Mouse (Mus musculus): ENCODE results near the gene Ramp1. TPM values are rescaled to one million over a fixed set of nuclear protein-coding genes. Genes with fewer than 3 reads are reported as not detected.
A peak's percentile ranks its signal among the peaks of the same experiment; 100 is the strongest.

Gene Ramp1
- polyA plus RNA-seq, 1 experiment from 2014 or later, result 20.2 TPM

- peaks cover 22% of the 10 kb centered on the region for H3K4me1 ChIP-seq (replicated peaks)
- H3K27me3 ChIP-seq (replicated peaks), result no peaks in the 10 kb centered on the region
- H3K9me3 ChIP-seq (replicated peaks), result no peaks in the 10 kb centered on the region
- H3K27ac ChIP-seq (ENCODE audit: poor library complexity, severe bottlenecking), result no peak overlapping the region
- no peak overlapping the region for H3K4me2 ChIP-seq
- no peak overlapping the region for H3K4me3 ChIP-seq
- no peak overlapping the region for H3K9ac ChIP-seq
- WGBS, result 88% methylated on average over 10 of the region's 10 CpGs
- H3K36me3 ChIP-seq, result no peaks in the 10 kb centered on the region; the same call in 1 of the 2 replicates
- ATAC-seq (ENCODE audit: insufficient number of reproducible peaks, low FRiP score), result no peak
Measured at GRCm38 (mm10) chr1:91199793-91200192, 20.2 kb downstream of the Ramp1 start.

GRCm38 (mm10) chr1:91201122-91201521 lies 21.5 kb downstream of the Ramp1 start:
- Histone ChIP-seq H3K27me3 (replicated peaks) (no peaks in the 10 kb centered on the region), H3K4me3 (no peak overlapping the region), H3K9ac (no peak overlapping the region), H3K36me3 (no peaks in the 10 kb centered on the region; the same call in 1 of the 2 replicates), H3K4me2 (no peak overlapping the region), H3K4me1 (replicated peaks) (peaks cover 22% of the 10 kb centered on the region), H3K27ac (ENCODE audit: poor library complexity, severe bottlenecking) (no peak overlapping the region), H3K9me3 (replicated peaks) (no peaks in the 10 kb centered on the region)
- 42% methylated on average over 3 of the region's 3 CpGs for WGBS
- no peak for ATAC-seq (ENCODE audit: insufficient number of reproducible peaks, low FRiP score)

GRCm38 (mm10) chr1:91204221-91204765 lies 24.7 kb downstream of the Ramp1 start:
- Histone ChIP-seq H3K36me3 (no peaks in the 10 kb centered on the region; the same call in 1 of the 2 replicates), H3K4me1 (replicated peaks) (peaks cover 26% of the 10 kb centered on the region), H3K4me3 (no peak overlapping the region), H3K4me2 (no peak overlapping the region), H3K27ac (ENCODE audit: poor library complexity, severe bottlenecking) (no peak overlapping the region), H3K9ac (no peak overlapping the region), H3K27me3 (replicated peaks) (no peaks in the 10 kb centered on the region), H3K9me3 (replicated peaks) (no peaks in the 10 kb centered on the region)
- no peak for ATAC-seq (ENCODE audit: insufficient number of reproducible peaks, low FRiP score)
- WGBS, result 79% methylated on average over 5 of the region's 5 CpGs

GRCm38 (mm10) chr1:91205651-91206050 lies 26.0 kb downstream of the Ramp1 start:
- WGBS, result 82% methylated on average over 6 of the region's 6 CpGs
- no peak overlapping the region for H3K27ac ChIP-seq (ENCODE audit: poor library complexity, severe bottlenecking)
- no peak for ATAC-seq (ENCODE audit: insufficient number of reproducible peaks, low FRiP score)
- H3K4me2 ChIP-seq, result no peak overlapping the region
- H3K9ac ChIP-seq, result no peak overlapping the region
- no peak overlapping the region for H3K4me3 ChIP-seq
- H3K9me3 ChIP-seq (replicated peaks), result no peaks in the 10 kb centered on the region
- peaks cover 33% of the 10 kb centered on the region for H3K4me1 ChIP-seq (replicated peaks)
- H3K36me3 ChIP-seq, result no peaks in the 10 kb centered on the region
- H3K27me3 ChIP-seq (replicated peaks), result no peaks in the 10 kb centered on the region

- Histone ChIP-seq H3K4me2 (no peak overlapping the region), H3K27ac (ENCODE audit: poor library complexity, severe bottlenecking) (no peak overlapping the region), H3K36me3 (no peaks in the 10 kb centered on the region), H3K4me1 (replicated peaks) (peaks cover 37% of the 10 kb centered on the region), H3K9ac (no peak overlapping the region), H3K27me3 (replicated peaks) (no peaks in the 10 kb centered on the region), H3K4me3 (no peak overlapping the region), H3K9me3 (replicated peaks) (no peaks in the 10 kb centered on the region)
- no peak for ATAC-seq (ENCODE audit: insufficient number of reproducible peaks, low FRiP score)
- 78% methylated on average over 8 of the region's 8 CpGs for WGBS
Measured at GRCm38 (mm10) chr1:91206336-91206735, 26.7 kb downstream of the Ramp1 start.

- H3K36me3 ChIP-seq, result no peaks in the 10 kb centered on the region
- WGBS, result 74% methylated on average over 5 of the region's 5 CpGs
Measured at GRCm38 (mm10) chr1:91206873-91207272, 27.3 kb downstream of the Ramp1 start.

GRCm38 (mm10) chr1:91207334-91208074 lies 27.9 kb downstream of the Ramp1 start:
- Histone ChIP-seq H3K27me3 (replicated peaks) (no peaks in the 10 kb centered on the region), H3K9me3 (replicated peaks) (no peaks in the 10 kb centered on the region), H3K9ac (no peak overlapping the region), H3K4me3 (no peak overlapping the region), H3K4me2 (no peak overlapping the region), H3K27ac (ENCODE audit: poor library complexity, severe bottlenecking) (no peak overlapping the region), H3K36me3 (no peaks in the 10 kb centered on the region), H3K4me1 (replicated peaks) (peaks cover 44% of the 10 kb centered on the region)
- 81% methylated on average over 3 of the region's 3 CpGs for WGBS
- ATAC-seq (ENCODE audit: insufficient number of reproducible peaks, low FRiP score), result no peak

More at GRCm38 (mm10) chr1:91206873-91207272, 27.3 kb downstream of the Ramp1 start:
- no peak overlapping the region for H3K9ac ChIP-seq
- no peaks in the 10 kb centered on the region for H3K27me3 ChIP-seq (replicated peaks)
- no peak overlapping the region for H3K4me3 ChIP-seq
- H3K9me3 ChIP-seq (replicated peaks), result no peaks in the 10 kb centered on the region
- no peak for ATAC-seq (ENCODE audit: insufficient number of reproducible peaks, low FRiP score)
- no peak overlapping the region for H3K27ac ChIP-seq (ENCODE audit: poor library complexity, severe bottlenecking)
- peaks cover 42% of the 10 kb centered on the region for H3K4me1 ChIP-seq (replicated peaks)
- H3K4me2 ChIP-seq, result no peak overlapping the region

- ATAC-seq (ENCODE audit: insufficient number of reproducible peaks, low FRiP score), result peak; percentile 24; the same call in 1 of the 2 replicates
- H3K27me3 ChIP-seq (replicated peaks), result no peaks in the 10 kb centered on the region
- H3K9me3 ChIP-seq (replicated peaks), result no peaks in the 10 kb centered on the region
- peak overlapping the region; percentile 92 for H3K27ac ChIP-seq (ENCODE audit: poor library complexity, severe bottlenecking)
- no peak overlapping the region for H3K4me2 ChIP-seq
- H3K4me1 ChIP-seq (replicated peaks), result peaks cover 53% of the 10 kb centered on the region
- WGBS, result 35% methylated on average over 6 of the region's 6 CpGs
- no peaks in the 10 kb centered on the region for H3K36me3 ChIP-seq
- peak overlapping the region; percentile 44; the same call in 1 of the 2 replicates for H3K9ac ChIP-seq
- H3K4me3 ChIP-seq, result no peak overlapping the region
Measured at GRCm38 (mm10) chr1:91209343-91209742, 29.7 kb downstream of the Ramp1 start.

- H3K9ac ChIP-seq, result peak overlapping the region; percentile 44; the same call in 1 of the 2 replicates
- WGBS, result 70% methylated on average over 6 of the region's 6 CpGs
- no peak overlapping the region for H3K4me2 ChIP-seq
- H3K36me3 ChIP-seq, result no peaks in the 10 kb centered on the region
- H3K9me3 ChIP-seq (replicated peaks), result no peaks in the 10 kb centered on the region
- peak overlapping the region; percentile 92 for H3K27ac ChIP-seq (ENCODE audit: poor library complexity, severe bottlenecking)
- H3K4me3 ChIP-seq, result no peak overlapping the region
- peaks cover 58% of the 10 kb centered on the region for H3K4me1 ChIP-seq (replicated peaks)
- no peaks in the 10 kb centered on the region for H3K27me3 ChIP-seq (replicated peaks)
- no peak for ATAC-seq (ENCODE audit: insufficient number of reproducible peaks, low FRiP score)
Measured at GRCm38 (mm10) chr1:91209785-91210184, 30.2 kb downstream of the Ramp1 start.

- H3K9ac ChIP-seq, result no peak overlapping the region
- H3K4me3 ChIP-seq, result no peak overlapping the region
- peaks cover 69% of the 10 kb centered on the region for H3K4me1 ChIP-seq (replicated peaks)
- no peaks in the 10 kb centered on the region for H3K9me3 ChIP-seq (replicated peaks)
- H3K4me2 ChIP-seq, result no peak overlapping the region
- no peaks in the 10 kb centered on the region for H3K36me3 ChIP-seq
- H3K27ac ChIP-seq (ENCODE audit: poor library complexity, severe bottlenecking), result peak overlapping the region; percentile 82
- H3K27me3 ChIP-seq (replicated peaks), result no peaks in the 10 kb centered on the region
- 80% methylated on average over 1 of the region's 1 CpGs for WGBS
- no peak for ATAC-seq (ENCODE audit: insufficient number of reproducible peaks, low FRiP score)
Measured at GRCm38 (mm10) chr1:91211099-91211498, 31.5 kb downstream of the Ramp1 start.

- Histone ChIP-seq H3K4me1 (replicated peaks) (peaks cover 74% of the 10 kb centered on the region), H3K4me3 (no peak overlapping the region), H3K4me2 (no peak overlapping the region), H3K9me3 (replicated peaks) (no peaks in the 10 kb centered on the region), H3K9ac (no peak overlapping the region), H3K36me3 (no peaks in the 10 kb centered on the region), H3K27ac (ENCODE audit: poor library complexity, severe bottlenecking) (peak overlapping the region; percentile 82), H3K27me3 (replicated peaks) (no peaks in the 10 kb centered on the region)
- peak; percentile 30; the same call in 1 of the 2 replicates for ATAC-seq (ENCODE audit: insufficient number of reproducible peaks, low FRiP score)
- WGBS, result 30% methylated on average over 7 of the region's 7 CpGs
Measured at GRCm38 (mm10) chr1:91211591-91212008, 32.0 kb downstream of the Ramp1 start.
